Mouse (Mus musculus): Measurements from ENCODE around the gene Hal.

GRCm38 (mm10) chr10:93547741-93548270, 59.2 kb downstream of the Hal start:
- no peak for TF ChIP-seq CTCF (conservative IDR thresholded peaks at IDR 0.05; ENCODE audit: insufficient read depth, insufficient read length, low read depth, low read length)
- TF ChIP-seq POLR2A (IDR thresholded peaks at IDR 0.05; ENCODE audit: low read depth, low read length): no peak
